Mouse (Mus musculus): ENCODE results near the gene Gimap5. TPM values are rescaled to one million over a fixed set of nuclear protein-coding genes. Genes with fewer than 3 reads are reported as not detected.
A peak's percentile ranks its signal among the peaks of the same experiment; 100 is the strongest.

Gimap5 gene
- polyA plus RNA-seq (2016; fragmentation: Nextera tagmentation; extraction: Ambion mirVana), result 2.7 and 4.0 TPM in 2 replicates

DNA sequence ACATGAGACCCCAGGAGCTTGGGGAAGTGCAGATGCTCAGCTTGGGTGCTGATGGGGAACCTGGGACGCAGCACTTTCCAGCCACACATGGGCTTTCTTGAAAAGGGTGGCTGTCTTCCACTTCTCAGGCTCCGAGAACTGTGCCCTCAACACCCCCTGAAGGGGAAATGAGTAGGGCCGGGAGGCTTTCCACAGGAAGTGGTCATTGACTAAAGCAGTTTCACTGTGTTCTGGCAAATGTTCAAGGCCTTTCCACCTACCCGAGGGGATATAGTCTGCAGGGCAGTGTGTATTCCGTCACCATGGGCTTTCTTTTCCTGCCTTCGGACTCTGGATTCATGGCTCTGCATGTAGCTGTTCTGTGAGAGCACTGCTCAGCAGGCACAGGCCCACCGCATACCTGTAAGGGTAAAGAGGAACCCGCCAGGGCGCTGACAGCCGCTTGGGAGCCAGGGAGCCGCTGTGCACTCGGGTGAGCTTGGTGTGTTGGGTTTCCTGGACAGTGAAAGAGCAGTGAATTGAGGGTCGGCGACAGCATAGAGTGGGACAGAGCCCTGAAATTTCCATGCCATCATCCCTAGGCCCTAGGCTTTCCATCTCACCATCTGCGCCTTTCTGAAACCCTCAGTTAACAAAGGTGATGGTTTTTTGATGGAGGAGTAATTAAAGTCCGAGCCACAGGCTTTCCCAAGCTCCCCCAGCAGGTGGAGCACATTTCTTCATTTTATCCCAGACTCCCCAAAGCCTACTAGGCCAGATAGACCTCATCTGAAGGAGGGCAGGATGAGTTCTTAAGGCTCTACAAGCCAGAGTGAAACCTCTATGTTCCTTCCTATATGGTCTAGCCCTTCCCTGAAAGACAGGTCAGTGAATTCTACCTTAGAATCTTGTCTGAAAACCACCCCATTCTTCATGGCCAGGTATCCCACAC, at the start of gene Gimap5:
Gimap5 (plus strand) TSS at position 239 of the 931 bp plus-strand sequence.
- peak; percentile 74 for DNase-seq (ENCODE audit: low spot score)
- WGBS, result 42% methylated on average over 16 of the region's 16 CpGs
- Histone ChIP-seq H3K4me1 (peaks cover 25% of the 10 kb centered on the region), H3K4me3 (peak within 1 kb of the TSS; percentile 31; the same call in 1 of the 2 replicates), H3K36me3 (peaks cover 6% of the 10 kb centered on the region; the same call in 1 of the 2 replicates), H3K9me3 (no peaks in the 10 kb centered on the region), H3K27ac (peak within 1 kb of the TSS; percentile 71), H3K27me3 (ENCODE audit: insufficient read depth, poor library complexity, severe bottlenecking) (peaks cover 41% of the 10 kb centered on the region)

DNA sequence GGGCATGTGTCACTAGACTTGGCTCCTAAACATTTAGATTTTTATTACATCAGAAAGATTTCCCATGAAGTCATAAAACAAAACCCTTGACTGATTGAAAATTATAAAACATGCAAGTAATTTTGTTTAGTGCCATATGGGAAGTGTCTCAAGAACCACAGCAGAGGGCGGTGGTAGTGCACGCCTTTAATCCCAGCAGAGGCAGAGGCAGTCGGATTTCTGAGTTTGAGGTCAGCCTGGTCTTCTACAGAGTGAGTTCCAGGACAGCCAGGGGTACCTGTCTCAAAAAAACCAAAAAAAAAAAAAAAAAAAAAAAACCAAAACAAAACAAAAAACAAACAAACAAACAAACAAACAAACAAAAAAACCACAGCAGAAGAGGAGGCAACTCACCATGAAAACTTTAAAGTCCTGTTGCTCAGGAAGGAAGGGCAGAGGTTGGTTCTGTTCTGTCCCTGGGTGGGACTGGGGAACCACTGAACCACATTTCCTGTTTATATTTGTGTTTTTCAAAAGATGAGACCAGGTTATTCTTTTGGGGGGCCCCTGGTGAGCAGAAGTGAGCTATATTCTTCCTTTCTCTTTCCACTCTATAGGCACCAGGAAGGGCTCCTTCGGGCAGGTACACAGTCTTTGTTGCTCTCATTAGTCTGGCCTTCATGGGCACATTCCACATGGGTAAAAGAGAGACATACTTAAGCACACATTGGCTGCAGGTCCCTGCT, 49.0 kb upstream of the Gimap5 start:
- H3K27me3 ChIP-seq (ENCODE audit: insufficient read depth, poor library complexity, severe bottlenecking), result no peaks in the 10 kb centered on the region
- no peaks in the 10 kb centered on the region for H3K9me3 ChIP-seq
- DNase-seq (ENCODE audit: low spot score), result no peak
- H3K4me3 ChIP-seq, result no peak overlapping the region
- 88% methylated on average over 4 of the region's 4 CpGs for WGBS
- no peaks in the 10 kb centered on the region for H3K4me1 ChIP-seq
- H3K27ac ChIP-seq, result no peak overlapping the region
- H3K36me3 ChIP-seq, result no peaks in the 10 kb centered on the region

DNA sequence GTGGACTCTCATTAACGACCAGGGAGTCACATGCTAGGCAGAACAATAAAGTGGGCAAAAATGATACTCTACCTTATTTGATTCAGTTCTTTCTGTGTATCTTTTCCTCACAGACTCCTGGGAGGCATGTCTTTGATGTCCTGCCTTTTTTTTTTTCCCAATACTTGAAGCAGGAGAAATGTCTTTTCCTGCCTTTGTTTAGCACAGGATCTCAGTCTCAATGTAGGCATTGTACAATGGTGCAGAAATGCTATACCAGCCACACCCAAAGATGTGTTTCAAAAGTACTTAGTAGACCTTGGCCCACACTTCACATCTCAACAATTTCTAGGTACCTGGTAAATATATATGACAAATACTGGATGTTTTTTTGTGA, 48.5 kb upstream of the Gimap5 start:
- DNase-seq (ENCODE audit: low spot score), result no peak
- H3K9me3 ChIP-seq, result no peaks in the 10 kb centered on the region
- H3K4me1 ChIP-seq, result no peaks in the 10 kb centered on the region
- WGBS, result 60% methylated on average over 1 of the region's 1 CpGs
- H3K36me3 ChIP-seq, result no peaks in the 10 kb centered on the region
- H3K4me3 ChIP-seq, result no peak overlapping the region
- no peaks in the 10 kb centered on the region for H3K27me3 ChIP-seq (ENCODE audit: insufficient read depth, poor library complexity, severe bottlenecking)
- no peak overlapping the region for H3K27ac ChIP-seq

GRCm38 (mm10) chr6:48698066-48698856, 47.7 kb upstream of the Gimap5 start:
- Histone ChIP-seq H3K4me3 (no peak overlapping the region), H3K27me3 (ENCODE audit: insufficient read depth, poor library complexity, severe bottlenecking) (no peaks in the 10 kb centered on the region), H3K9me3 (no peaks in the 10 kb centered on the region), H3K4me1 (no peaks in the 10 kb centered on the region), H3K36me3 (no peaks in the 10 kb centered on the region), H3K27ac (no peak overlapping the region)
- DNase-seq (ENCODE audit: low spot score), result no peak
- WGBS, result 85% methylated on average over 7 of the region's 7 CpGs

DNA sequence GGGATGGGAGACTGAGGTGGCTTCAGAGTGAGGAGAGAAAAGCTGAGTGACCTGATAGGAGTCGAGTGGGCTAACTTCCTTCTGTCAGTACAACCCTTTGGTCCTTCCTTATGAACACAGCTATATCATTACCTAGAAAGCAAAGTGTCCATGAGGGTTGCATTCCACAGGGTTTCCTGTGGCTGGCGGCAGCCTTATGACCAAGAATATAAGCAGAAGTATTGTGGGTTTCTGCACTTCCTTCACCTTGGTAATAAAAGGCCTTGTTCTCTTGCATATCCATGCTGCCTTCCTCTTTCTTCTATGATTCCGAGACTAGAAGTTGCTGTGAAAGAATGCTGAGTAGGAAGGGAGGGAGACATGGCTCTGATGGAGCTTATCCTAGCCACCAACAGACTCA, 47.1 kb upstream of the Gimap5 start:
- DNase-seq (ENCODE audit: low spot score), result no peak
- Histone ChIP-seq H3K27me3 (ENCODE audit: insufficient read depth, poor library complexity, severe bottlenecking) (no peaks in the 10 kb centered on the region), H3K36me3 (no peaks in the 10 kb centered on the region), H3K27ac (peak overlapping the region; percentile 67; the same call in 1 of the 2 replicates), H3K4me1 (no peaks in the 10 kb centered on the region), H3K4me3 (no peak overlapping the region), H3K9me3 (no peaks in the 10 kb centered on the region)
- 69% methylated on average over 3 of the region's 3 CpGs for WGBS

GRCm38 (mm10) chr6:48700251-48701075, 45.5 kb upstream of the Gimap5 start:
- no peak for DNase-seq (ENCODE audit: low spot score)
- 38% methylated on average over 5 of the region's 5 CpGs for WGBS

DNA sequence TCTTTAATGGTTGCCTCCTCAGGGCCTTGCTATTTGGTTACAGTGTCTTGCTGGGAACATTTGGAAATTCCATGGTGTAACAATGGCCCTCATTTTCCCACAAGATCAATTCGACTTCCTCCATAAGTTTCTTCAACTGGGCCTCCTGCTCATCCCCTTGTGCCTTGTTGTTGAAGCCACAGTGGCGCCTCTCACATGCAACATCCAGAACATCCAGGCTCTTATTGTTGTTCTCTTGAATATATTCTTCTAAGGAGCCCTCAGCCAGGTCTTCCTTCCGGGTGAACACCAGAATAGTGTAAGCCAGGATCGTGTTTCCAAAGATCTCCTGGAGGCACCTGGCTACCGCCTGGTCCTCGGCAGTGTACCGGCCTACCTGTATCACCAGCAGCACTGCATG, 43.9 kb upstream of the Gimap5 start:
- H3K4me3 ChIP-seq, result no peak overlapping the region
- peaks cover 4% of the 10 kb centered on the region; the same call in 1 of the 2 replicates for H3K4me1 ChIP-seq
- H3K27ac ChIP-seq, result no peak overlapping the region
- no peaks in the 10 kb centered on the region for H3K36me3 ChIP-seq
- DNase-seq (ENCODE audit: low spot score), result no peak
- H3K9me3 ChIP-seq, result no peaks in the 10 kb centered on the region
- WGBS, result 82% methylated on average over 7 of the region's 7 CpGs
- H3K27me3 ChIP-seq (ENCODE audit: insufficient read depth, poor library complexity, severe bottlenecking), result no peaks in the 10 kb centered on the region

More at GRCm38 (mm10) chr6:48700251-48701075, 45.5 kb upstream of the Gimap5 start:
- H3K27me3 ChIP-seq (ENCODE audit: insufficient read depth, poor library complexity, severe bottlenecking), result no peaks in the 10 kb centered on the region
- H3K4me1 ChIP-seq, result no peaks in the 10 kb centered on the region
- H3K36me3 ChIP-seq, result no peaks in the 10 kb centered on the region
- H3K9me3 ChIP-seq, result no peaks in the 10 kb centered on the region
- peak overlapping the region; percentile 62; the same call in 1 of the 2 replicates for H3K27ac ChIP-seq
- H3K4me3 ChIP-seq, result no peak overlapping the region

GRCm38 (mm10) chr6:48702601-48703000, 43.4 kb upstream of the Gimap5 start:
- Histone ChIP-seq H3K36me3 (no peaks in the 10 kb centered on the region), H3K4me3 (no peak overlapping the region), H3K27ac (no peak overlapping the region), H3K27me3 (ENCODE audit: insufficient read depth, poor library complexity, severe bottlenecking) (no peaks in the 10 kb centered on the region), H3K4me1 (peaks cover 4% of the 10 kb centered on the region; the same call in 1 of the 2 replicates), H3K9me3 (no peaks in the 10 kb centered on the region)
- DNase-seq (ENCODE audit: low spot score), result no peak
- WGBS, result 64% methylated on average over 5 of the region's 5 CpGs

GRCm38 (mm10) chr6:48704146-48704545, 41.9 kb upstream of the Gimap5 start:
- Histone ChIP-seq H3K27me3 (ENCODE audit: insufficient read depth, poor library complexity, severe bottlenecking) (no peaks in the 10 kb centered on the region), H3K27ac (peak overlapping the region; percentile 16; the same call in 1 of the 2 replicates)
- no peak for DNase-seq (ENCODE audit: low spot score)

GRCm38 (mm10) chr6:48706130-48706529, 39.9 kb upstream of the Gimap5 start:
- peaks cover 4% of the 10 kb centered on the region; the same call in 1 of the 2 replicates for H3K4me1 ChIP-seq

More at GRCm38 (mm10) chr6:48704146-48704545, 41.9 kb upstream of the Gimap5 start:
- Histone ChIP-seq H3K9me3 (no peaks in the 10 kb centered on the region), H3K36me3 (no peaks in the 10 kb centered on the region), H3K4me1 (peaks cover 4% of the 10 kb centered on the region; the same call in 1 of the 2 replicates), H3K4me3 (no peak overlapping the region)

GRCm38 (mm10) chr6:48718455-48718854, 27.5 kb upstream of the Gimap5 start, which contains the start of the genes Gm28053 and Gimap7:
Gm28053 (plus strand) TSS chr6:48718607.
Gimap7 (plus strand) TSS chr6:48718621.
- no peaks in the 10 kb centered on the region for H3K36me3 ChIP-seq
- H3K9me3 ChIP-seq, result no peaks in the 10 kb centered on the region
- no peaks in the 10 kb centered on the region for H3K4me1 ChIP-seq
- no peak within 1 kb of the TSS for H3K27ac ChIP-seq
- no peaks in the 10 kb centered on the region for H3K27me3 ChIP-seq (ENCODE audit: insufficient read depth, poor library complexity, severe bottlenecking)
- no peak for DNase-seq (ENCODE audit: low spot score)
- WGBS, result 55% methylated on average over 2 of the region's 2 CpGs
- no peak within 1 kb of the TSS for H3K4me3 ChIP-seq

More at GRCm38 (mm10) chr6:48706130-48706529, 39.9 kb upstream of the Gimap5 start:
- H3K27me3 ChIP-seq (ENCODE audit: insufficient read depth, poor library complexity, severe bottlenecking), result no peaks in the 10 kb centered on the region
- no peaks in the 10 kb centered on the region for H3K9me3 ChIP-seq
- H3K36me3 ChIP-seq, result no peaks in the 10 kb centered on the region
- WGBS, result 40% methylated on average over 3 of the region's 3 CpGs
- no peak for DNase-seq (ENCODE audit: low spot score)
- H3K27ac ChIP-seq, result peak overlapping the region; percentile 53; the same call in 1 of the 2 replicates
- H3K4me3 ChIP-seq, result peak overlapping the region; percentile 30

All from heart, embryonic 10.5 days (tissue).